Mouse (Mus musculus): Measurements from ENCODE around the gene Wdr66. TPM values are rescaled to one million over a fixed set of nuclear protein-coding genes. Genes with fewer than 3 reads are reported as not detected.

Wdr66 gene
- total RNA-seq, 2 experiments from 2014 or later: 2.3 to 2.5 TPM

DNA sequence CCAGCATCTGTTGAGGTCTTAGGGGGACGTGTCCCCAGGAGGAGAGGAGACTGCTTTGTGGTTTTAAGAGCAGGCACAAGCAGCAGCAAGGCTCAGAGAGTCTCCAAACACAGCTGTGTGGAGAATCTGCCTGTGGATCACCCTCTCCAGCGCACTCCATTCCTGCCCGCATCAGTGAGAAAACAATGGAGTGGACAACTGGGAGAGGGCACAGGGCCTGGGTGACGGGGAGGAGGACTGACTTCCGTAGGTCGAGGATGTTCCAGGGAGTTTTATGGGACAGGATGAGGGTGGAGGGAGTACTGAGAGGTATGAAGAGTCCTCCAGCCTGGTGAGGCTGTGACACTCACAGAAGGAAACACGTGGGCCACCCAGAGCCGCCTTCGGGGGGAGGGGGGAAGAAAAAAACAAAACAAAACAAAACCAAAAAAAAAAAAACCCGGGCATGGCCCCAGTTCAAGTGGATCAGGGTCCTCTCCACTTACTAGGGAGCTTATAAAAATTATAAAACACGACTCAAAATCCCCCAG lies 62.0 kb downstream of the Wdr66 start:
- DNase-seq: no peak

- DNase-seq: no peak
Measured at GRCm38 (mm10) chr5:123315219-123315866, 63.4 kb downstream of the Wdr66 start.

DNA sequence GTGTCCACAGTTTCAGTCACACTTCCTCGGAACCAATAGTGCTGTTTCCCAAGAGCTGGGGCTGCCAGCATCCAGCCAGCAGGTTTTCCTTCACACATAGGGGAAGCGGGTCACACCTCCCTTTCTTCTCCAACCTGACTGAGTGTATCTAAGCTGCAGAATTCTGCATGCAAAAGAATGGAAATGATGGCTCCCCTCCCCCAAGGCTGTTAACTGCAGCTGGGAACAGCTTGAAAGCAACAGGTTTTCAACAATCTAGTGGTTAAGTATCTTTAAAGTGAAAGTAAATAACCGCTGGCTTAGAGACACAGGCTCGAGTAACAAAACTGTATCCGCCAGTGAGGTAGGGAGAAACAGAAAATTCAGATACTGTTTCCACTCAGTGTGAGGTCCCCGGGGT lies 66.1 kb downstream of the Wdr66 start:
- no peak for DNase-seq

DNA sequence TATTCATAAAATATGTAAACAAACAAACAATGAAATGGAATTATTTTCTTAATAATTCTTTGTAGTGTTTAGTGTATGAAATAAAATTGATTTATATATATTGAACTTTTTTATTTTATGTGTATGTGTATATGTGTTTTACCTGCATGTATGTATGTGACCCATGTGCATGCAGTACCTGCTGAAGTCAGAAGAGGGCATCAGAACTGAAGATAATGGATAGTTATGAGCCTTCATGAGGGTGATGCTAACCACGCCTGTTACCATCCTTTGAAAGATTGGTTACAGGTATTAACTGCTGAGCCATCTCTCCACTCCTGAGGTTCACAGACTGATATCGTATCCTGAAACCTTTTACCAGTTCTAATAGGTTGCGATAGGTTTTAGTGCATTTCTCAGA lies 68.2 kb downstream of the Wdr66 start:
- no peak for DNase-seq

DNA sequence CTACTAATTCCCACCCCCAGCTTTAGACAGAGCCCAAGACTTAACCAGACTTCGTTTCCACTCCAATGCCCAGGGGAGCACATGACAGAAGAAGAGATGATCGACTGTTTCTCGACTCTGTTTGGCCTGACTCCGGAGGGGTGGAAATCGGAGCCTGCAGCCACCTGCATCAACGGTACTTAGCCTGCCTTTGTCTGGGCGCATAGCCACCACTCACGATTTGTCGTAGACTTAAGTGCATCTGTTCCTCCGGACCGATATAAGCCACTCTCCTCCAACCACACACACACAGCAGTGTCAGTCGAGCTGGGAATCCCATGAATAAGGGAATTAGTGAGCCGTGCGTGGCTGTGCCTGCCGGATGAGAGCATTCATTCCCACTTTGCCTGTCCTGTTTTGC lies 72.3 kb downstream of the Wdr66 start:
- peak; percentile 34 for DNase-seq

DNA sequence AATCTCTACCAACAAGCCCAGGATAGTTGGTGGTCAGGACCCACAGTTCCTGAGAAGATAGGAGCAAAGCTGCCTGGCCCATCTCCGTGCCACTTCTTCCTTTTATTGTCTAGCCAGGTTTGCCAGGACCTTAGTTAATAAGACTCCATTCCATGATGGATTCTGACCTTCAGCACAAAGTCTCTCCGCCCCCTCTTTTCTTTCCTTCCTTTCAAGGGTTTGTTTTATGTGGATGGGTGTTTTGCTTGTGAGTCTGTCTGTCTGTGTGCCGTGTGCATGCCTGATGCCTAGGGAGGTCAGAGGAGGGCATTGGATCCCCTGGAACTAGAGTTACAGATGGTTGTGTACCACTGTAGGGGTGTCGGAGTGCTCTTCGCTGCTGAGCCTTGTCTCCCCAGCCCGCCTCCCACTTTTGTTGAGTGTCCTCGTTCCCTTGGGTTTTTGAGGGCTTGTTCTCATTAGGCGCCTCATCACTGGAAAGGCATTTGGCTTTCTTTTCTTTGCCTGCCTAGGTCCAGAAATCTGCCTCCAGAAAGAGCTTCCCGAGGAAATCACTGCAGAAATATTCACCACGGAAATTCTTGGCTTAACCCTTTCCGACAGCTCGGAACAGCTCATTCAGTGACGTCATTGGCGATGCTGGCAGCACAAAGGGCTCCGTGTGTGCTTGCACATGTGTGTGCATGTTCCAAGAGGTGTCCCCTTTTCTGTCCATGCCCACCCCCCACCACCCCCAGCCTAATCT lies 74.3 kb downstream of the Wdr66 start:
- peak; percentile 21 for DNase-seq

- peak; percentile 29 for DNase-seq
Measured at GRCm38 (mm10) chr5:123326751-123327148, 74.8 kb downstream of the Wdr66 start.

- DNase-seq: no peak
Measured at GRCm38 (mm10) chr5:123327686-123328085, 75.8 kb downstream of the Wdr66 start.

DNA sequence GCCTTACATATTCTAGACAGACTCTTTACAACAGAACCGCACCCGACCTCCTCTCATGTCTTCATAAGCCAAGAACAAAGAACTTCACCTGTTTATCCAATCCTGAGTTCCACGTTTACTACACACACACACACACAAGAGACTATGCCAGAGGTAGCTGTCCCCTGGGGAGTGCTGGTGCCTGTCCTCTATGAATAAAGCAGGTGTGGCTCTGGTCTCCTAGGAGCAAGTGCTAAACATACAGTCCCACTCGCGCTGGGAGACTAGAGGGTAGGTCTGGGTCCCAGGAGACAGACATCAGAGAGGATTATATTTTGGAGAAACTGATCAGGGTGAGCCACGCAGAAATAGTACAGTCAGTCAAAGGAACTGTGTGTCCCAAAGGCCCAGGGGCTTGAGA lies 81.7 kb downstream of the Wdr66 start:
- DNase-seq: no peak

- DNase-seq: no peak
Measured at GRCm38 (mm10) chr5:123336205-123336961, 84.5 kb downstream of the Wdr66 start.

GRCm38 (mm10) chr5:123338463-123338862 lies 86.6 kb downstream of the Wdr66 start:
- no peak for DNase-seq

DNA sequence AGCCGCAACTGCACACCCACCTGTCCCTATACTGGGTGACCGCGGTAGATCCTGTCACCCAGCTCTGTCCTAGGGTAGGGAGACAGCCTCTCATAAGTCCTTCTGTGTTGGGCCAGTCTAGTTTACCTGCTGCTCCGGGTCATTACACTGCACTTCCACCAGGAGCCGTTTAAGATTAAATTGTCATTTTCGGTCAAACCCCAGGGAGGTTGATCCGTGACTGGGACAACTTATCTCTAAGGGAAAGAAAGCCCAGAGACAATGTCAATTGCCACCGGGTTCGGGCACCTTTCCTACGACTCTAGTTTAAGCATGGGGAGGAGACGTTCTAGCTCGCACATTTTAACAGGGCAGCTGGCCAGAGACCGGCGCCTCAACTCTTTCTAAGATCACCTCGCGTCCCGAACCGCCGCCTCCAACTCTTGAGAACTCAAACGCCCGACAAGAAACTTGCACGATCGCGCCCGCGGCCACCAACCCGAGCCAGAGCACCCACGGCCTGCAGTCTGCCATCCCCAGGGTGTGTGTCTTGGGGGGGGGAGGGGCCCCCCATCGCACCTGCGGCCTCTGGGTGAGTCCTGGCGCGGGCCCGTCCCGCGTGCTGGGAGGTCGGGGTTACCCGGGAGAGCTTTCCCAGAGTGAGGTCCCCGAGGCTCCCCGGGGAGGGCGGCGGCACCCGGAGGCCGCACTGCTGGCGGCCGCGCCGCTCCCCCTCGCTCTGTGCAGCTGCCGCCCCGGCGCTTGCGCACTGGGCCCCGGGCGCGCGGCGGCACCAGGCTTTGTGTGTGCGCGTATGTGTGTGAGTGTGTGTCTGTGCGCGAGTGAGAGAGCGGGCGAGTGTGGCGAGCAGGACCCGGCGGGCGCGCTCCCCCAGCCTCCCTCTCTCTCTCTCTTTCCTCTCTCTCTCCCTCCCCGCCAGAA lies 92.1 kb downstream of the Wdr66 start, which contains the start of gene Bcl7a:
TSS of gene Bcl7a (plus strand) at position 128 of the 921 bp plus-strand sequence.
- DNase-seq: peak; percentile 91

GRCm38 (mm10) chr5:123344628-123344962 lies 92.7 kb downstream of the Wdr66 start:
- DNase-seq: no peak

DNA sequence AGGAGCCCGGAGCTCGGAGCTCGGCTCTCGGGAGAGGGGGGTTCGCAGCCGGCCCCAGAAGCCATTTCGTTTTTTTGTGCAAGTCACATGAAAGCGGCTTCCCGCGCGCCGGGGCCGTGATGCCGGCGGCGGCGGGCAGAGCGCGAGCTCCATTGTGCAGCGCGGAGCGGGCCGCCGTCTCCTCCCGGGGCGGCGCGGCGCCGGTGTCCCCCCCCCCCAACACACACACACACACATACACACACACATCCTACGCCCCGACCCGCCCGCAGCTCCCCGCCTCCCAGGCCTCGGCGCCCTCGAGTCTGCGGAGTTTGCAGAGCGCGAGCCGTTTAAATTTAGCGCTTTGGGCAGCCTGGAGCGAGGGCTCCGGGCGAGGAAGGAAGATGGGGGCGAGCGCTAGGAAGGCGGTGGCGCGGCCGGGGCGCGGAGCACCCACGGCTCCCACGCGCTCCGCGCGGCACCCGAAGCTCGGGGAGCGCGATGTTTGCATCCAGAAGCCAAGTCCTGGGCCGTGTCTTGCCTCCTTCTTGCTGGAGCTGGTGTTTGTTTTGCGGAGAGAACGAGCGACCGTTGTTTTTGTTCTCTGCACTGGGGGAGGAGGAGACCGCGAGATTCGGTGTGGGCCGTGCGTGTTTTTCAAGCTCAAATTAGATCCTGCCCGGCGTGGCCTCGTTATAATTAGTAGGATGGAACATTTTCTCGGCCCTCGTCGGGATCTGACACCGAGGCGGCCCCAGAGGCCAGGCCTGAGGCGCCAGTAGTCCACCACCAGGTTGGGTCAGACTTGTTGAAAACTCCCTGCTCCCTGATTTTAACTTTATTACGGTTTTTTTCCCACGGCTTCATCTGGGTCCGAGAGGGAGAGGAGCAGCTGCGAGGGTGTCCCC lies 93.3 kb downstream of the Wdr66 start:
- peak; percentile 65 for DNase-seq

GRCm38 (mm10) chr5:123345853-123346654 lies 94.2 kb downstream of the Wdr66 start:
- peak; percentile 83 for DNase-seq

- no peak for DNase-seq
Measured at GRCm38 (mm10) chr5:123346701-123347270, 94.9 kb downstream of the Wdr66 start.

DNA sequence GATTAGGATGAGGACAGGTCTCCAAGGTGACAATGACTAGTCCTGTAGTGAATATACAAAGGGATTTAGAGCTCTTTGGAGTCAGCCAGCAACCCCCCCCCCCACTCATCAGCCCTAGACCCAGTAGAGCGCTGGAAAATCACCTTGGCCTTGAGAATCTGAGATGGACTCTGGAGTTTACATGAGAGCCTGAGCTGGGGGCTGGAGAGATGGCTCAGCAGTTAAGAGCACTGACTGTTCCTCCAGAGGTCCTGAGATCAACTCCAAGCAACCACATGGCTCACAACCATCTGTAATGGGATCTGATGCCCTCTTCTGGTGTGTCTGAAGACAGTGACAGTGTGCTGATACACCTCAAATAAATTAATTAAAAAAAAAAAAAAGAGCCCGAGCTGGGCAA lies 96.1 kb downstream of the Wdr66 start:
- DNase-seq: no peak

DNA sequence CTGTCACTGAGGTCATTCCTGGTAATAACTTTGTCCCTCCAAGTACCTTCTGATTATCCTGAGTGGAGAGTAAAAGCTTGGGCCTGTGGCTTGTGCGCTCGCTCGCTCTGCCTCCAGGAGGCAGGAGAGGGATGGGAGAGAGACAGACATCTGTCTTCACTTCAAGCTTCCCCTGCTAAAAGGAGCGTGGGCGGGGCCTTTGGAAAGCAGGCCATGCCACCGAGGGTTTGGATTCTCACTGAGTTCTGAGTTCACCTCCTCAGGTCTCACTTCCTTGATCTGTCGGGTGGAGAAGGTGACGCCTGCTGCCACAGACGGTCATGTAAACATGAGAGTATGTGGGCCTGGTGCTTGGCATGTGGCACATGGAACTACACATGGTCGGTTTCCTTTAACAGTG lies 98.5 kb downstream of the Wdr66 start:
- peak; percentile 44 for DNase-seq

DNA sequence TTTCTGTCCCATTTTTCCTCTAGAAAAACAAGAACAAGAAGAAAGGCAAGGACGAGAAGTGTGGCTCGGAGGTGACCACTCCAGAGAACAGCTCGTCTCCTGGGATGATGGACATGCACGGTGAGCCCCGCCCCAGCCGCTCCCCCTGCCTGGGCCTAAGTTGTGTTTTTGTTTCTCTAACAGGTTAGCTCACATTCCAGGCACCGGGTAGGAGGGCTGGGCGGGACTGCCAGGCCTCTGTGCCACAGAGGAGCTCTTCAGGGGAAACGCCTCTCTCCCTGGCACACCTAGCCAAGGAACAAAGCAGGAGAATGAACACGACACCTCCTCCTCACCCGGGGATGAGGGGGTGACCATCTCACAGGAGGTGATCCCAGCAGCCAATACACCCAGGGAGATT lies 104.0 kb downstream of the Wdr66 start:
- no peak for DNase-seq

- DNase-seq: no peak
Measured at GRCm38 (mm10) chr5:123357253-123357652, 105.4 kb downstream of the Wdr66 start.
